Mouse (Mus musculus) adrenal gland, adult 18-20 months (tissue): Measurements from ENCODE around the gene Srms. TPM values are rescaled to one million over a fixed set of nuclear protein-coding genes. Genes with fewer than 3 reads are reported as not detected.

ENCODE experiments used
- DNase-seq, 2 experiments: peaks; one replicate each; pipeline ENCODE4 v3.0.0; 2021 to 2022; ENCODE audit warnings: low spot score in 2 of 2
- total RNA-seq, 2 experiments: library from RNA; stranded (reverse); gene quantifications; 1 replicate in 1 of 2; 2 replicates in 1 of 2; pipeline ENCODE4 v1.2.3; 2021

Srms gene
- total RNA-seq, 2 experiments from 2014 or later = 0.73 to 0.83 TPM

- DNase-seq = no peak
Measured at GRCm38 (mm10) chr2:181174646-181175045, 38.3 kb downstream of the Srms start.

- DNase-seq = no peak
Measured at GRCm38 (mm10) chr2:181166469-181166868, 46.5 kb downstream of the Srms start.

- DNase-seq = no peak
Measured at GRCm38 (mm10) chr2:181160821-181161220, 52.2 kb downstream of the Srms start.

- DNase-seq = no peak
Measured at GRCm38 (mm10) chr2:181159771-181160170, 53.2 kb downstream of the Srms start.

- no peak for DNase-seq
Measured at GRCm38 (mm10) chr2:181159091-181159514, 53.9 kb downstream of the Srms start.

GRCm38 (mm10) chr2:181158471-181158870, 54.5 kb downstream of the Srms start:
- DNase-seq = no peak

- DNase-seq = no peak
Measured at GRCm38 (mm10) chr2:181157716-181158302, 55.2 kb downstream of the Srms start.

- no peak for DNase-seq
Measured at GRCm38 (mm10) chr2:181157180-181157579, 55.8 kb downstream of the Srms start.

GRCm38 (mm10) chr2:181156248-181157121, 56.5 kb downstream of the Srms start, which contains the start of gene Eef1a2:
Gene Eef1a2 (minus strand): TSS chr2:181157014.
- DNase-seq = no peak

GRCm38 (mm10) chr2:181155801-181156200, 57.2 kb downstream of the Srms start:
- DNase-seq = no peak

Other genes starting within 250 kb of the Srms start
- 10 to 100 TPM; 48.1 to 53.3 TPM for gene Arfgap1, start 246.0 kb downstream of the Srms start, total RNA-seq
- gene Col20a1, start 226.7 kb downstream of the Srms start, total RNA-seq = 1 to 10 TPM; 2.3 to 2.8 TPM
- 10 to 100 TPM in 1 of 2 experiments, 1 to 10 TPM in 1; 4.3 to 26.9 TPM for gene Chrna4, start 169.6 kb downstream of the Srms start, total RNA-seq
- 1 to 10 TPM; 5.2 to 7.3 TPM for gene Kcnq2, start 77.9 kb downstream of the Srms start, total RNA-seq
- gene Eef1a2, start 56.2 kb downstream of the Srms start, total RNA-seq = 10 to 100 TPM; 55.1 to 71.0 TPM
- gene Ppdpf, start 25.9 kb downstream of the Srms start, total RNA-seq = 10 to 100 TPM; 69.8 to 94.9 TPM
- not detected for gene Ptk6, start 10.4 kb downstream of the Srms start, total RNA-seq
- under 1 TPM in 1 of 2 experiments, not detected in 1; 0.27 TPM for gene Fndc11, start 6.8 kb upstream of the Srms start, total RNA-seq
- 10 to 100 TPM; 21.6 to 23.7 TPM for gene Helz2, start 28.8 kb upstream of the Srms start, total RNA-seq
- gene Gmeb2, start 74.8 kb upstream of the Srms start, total RNA-seq = 10 to 100 TPM; 14.8 to 15.2 TPM
- gene Stmn3, start 101.3 kb upstream of the Srms start, total RNA-seq = 10 to 100 TPM; 14.6 to 18.7 TPM
- 10 to 100 TPM; 24.1 to 30.8 TPM for gene Rtel1, start 106.6 kb upstream of the Srms start, total RNA-seq
- 10 to 100 TPM; 50.8 to 51.0 TPM for gene Zgpat, start 151.7 kb upstream of the Srms start, total RNA-seq
- gene Arfrp1, start 152.2 kb upstream of the Srms start, total RNA-seq = 10 to 100 TPM; 48.9 to 51.8 TPM
- 10 to 100 TPM; 17.1 to 23.0 TPM for gene Lime1, start 166.9 kb upstream of the Srms start, total RNA-seq
- gene Zbtb46, start 246.2 kb upstream of the Srms start, total RNA-seq = 10 to 100 TPM; 12.0 to 16.2 TPM